Mouse (Mus musculus) spleen, adult 10 weeks (tissue): ENCODE measurements around the gene Esyt1. TPM values are rescaled to one million over a fixed set of nuclear protein-coding genes. Genes with fewer than 3 reads are reported as not detected.

Experiments
- polyA plus RNA-seq: library from polyadenylated mRNA; stranded (reverse); fragments of 350-450 nt; fragmentation: Illumina TruSeq; extraction: RNeasy Lipid Tissue Mini Kit (QIAGEN cat#74804); gene quantifications from one replicate; pipeline ENCODE4 v1.2.3, GENCODE M21; 2015; ENCODE audit warnings: low replicate concordance; ENCODE audit not compliant: insufficient read depth

The Esyt1 gene
- 82.6 TPM for polyA plus RNA-seq

GRCm38 (mm10) chr10:128525671-128526308 is at the start of gene Esyt1:
Gene Esyt1, minus strand, starts transcription at chr10:128525871.

GRCm38 (mm10) chr10:128565788-128566531 is 40.3 kb upstream of the Esyt1 start, which contains the start of gene Pa2g4:
Gene Pa2g4, minus strand, starts transcription at chr10:128565987.

GRCm38 (mm10) chr10:128548947-128549681 is 23.4 kb upstream of the Esyt1 start, which contains the start of gene Rpl41:
Gene Rpl41, minus strand, starts transcription at chr10:128549305.

GRCm38 (mm10) chr10:128547361-128548032 is 21.8 kb upstream of the Esyt1 start, which contains the start of gene Zc3h10:
Gene Zc3h10, minus strand, starts transcription at chr10:128547774.

GRCm38 (mm10) chr10:128498590-128498989 is 27.1 kb downstream of the Esyt1 start, which contains the start of gene Myl6b:
Gene Myl6b, minus strand, starts transcription at chr10:128498685.

GRCm38 (mm10) chr10:128493695-128494666 is 31.7 kb downstream of the Esyt1 start, which contains the start of gene Myl6:
Gene Myl6, minus strand, starts transcription at chr10:128494145.

Other genes starting within 250 kb of the Esyt1 start
- not detected for gene Il23a, start 227.1 kb downstream of the Esyt1 start, polyA plus RNA-seq
- 44.8 TPM for gene Pan2, start 222.5 kb downstream of the Esyt1 start, polyA plus RNA-seq
- gene Cnpy2, start 203.4 kb downstream of the Esyt1 start, polyA plus RNA-seq: 58.8 TPM
- gene Cs, start 188.1 kb downstream of the Esyt1 start, polyA plus RNA-seq: 121 TPM
- 42.0 TPM for gene Coq10a, start 156.9 kb downstream of the Esyt1 start, polyA plus RNA-seq
- 35.0 TPM for gene Ankrd52, start 148.8 kb downstream of the Esyt1 start, polyA plus RNA-seq
- gene Slc39a5, start 124.6 kb downstream of the Esyt1 start, polyA plus RNA-seq: not detected
- 48.3 TPM for gene Nabp2, start 114.4 kb downstream of the Esyt1 start, polyA plus RNA-seq
- gene Rnf41, start 114.2 kb downstream of the Esyt1 start, polyA plus RNA-seq: 25.2 TPM
- gene Smarcc2, start 66.6 kb downstream of the Esyt1 start, polyA plus RNA-seq: 93.2 TPM
- 874 TPM for gene Myl6, start 31.7 kb downstream of the Esyt1 start, polyA plus RNA-seq
- gene Myl6b, start 27.2 kb downstream of the Esyt1 start, polyA plus RNA-seq: 0.25 TPM
- gene Zc3h10, start 21.9 kb upstream of the Esyt1 start, polyA plus RNA-seq: 10.0 TPM
- gene Rpl41, start 23.4 kb upstream of the Esyt1 start, polyA plus RNA-seq: 904 TPM
- gene Pa2g4, start 40.1 kb upstream of the Esyt1 start, polyA plus RNA-seq: 149 TPM
- gene Erbb3, start 63.8 kb upstream of the Esyt1 start, polyA plus RNA-seq: 2.2 TPM
- gene Rps26, start 100.9 kb upstream of the Esyt1 start, polyA plus RNA-seq: 387 TPM
- gene Ikzf4, start 120.1 kb upstream of the Esyt1 start, polyA plus RNA-seq: 1.4 TPM
- 11.8 TPM for gene Suox, start 148.2 kb upstream of the Esyt1 start, polyA plus RNA-seq
- 110 TPM for gene Rab5b, start 170.4 kb upstream of the Esyt1 start, polyA plus RNA-seq
- gene Pmel, start 178.3 kb upstream of the Esyt1 start, polyA plus RNA-seq: 0.30 TPM
- gene Cdk2, start 179.2 kb upstream of the Esyt1 start, polyA plus RNA-seq: 64.5 TPM
- 222 TPM for gene Dgka, start 219.0 kb upstream of the Esyt1 start, polyA plus RNA-seq
- 26.8 TPM for gene Pym1, start 222.0 kb upstream of the Esyt1 start, polyA plus RNA-seq